Mouse (Mus musculus) telencephalon, adult 2 months (tissue): ENCODE results near the gene Ikzf5.

Experiments
- DNase-seq: peaks from one replicate; pipeline ENCODE4 v3.0.0-alpha.2; 2011; ENCODE audit warnings: low read depth, low spot score

Gene Ikzf5

DNA sequence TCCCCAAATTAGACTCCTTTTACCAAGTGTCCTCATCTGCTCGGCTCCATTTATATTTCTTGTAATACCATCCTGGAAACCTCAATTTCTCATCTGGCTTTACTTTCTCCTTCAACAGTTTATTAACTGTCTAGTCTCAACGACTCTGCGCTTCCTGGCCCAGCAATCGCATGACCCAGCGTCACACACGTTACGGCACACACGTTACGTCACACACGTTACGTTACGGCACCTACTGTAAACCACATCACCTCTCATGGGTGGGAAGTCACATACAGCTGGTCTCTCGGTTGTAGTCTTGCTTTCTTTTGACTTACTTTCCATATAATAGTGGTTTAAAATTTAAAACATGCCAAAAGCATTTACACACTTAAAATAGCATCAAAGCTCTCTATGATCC lies 54.2 kb downstream of the Ikzf5 start:
- DNase-seq = no peak

DNA sequence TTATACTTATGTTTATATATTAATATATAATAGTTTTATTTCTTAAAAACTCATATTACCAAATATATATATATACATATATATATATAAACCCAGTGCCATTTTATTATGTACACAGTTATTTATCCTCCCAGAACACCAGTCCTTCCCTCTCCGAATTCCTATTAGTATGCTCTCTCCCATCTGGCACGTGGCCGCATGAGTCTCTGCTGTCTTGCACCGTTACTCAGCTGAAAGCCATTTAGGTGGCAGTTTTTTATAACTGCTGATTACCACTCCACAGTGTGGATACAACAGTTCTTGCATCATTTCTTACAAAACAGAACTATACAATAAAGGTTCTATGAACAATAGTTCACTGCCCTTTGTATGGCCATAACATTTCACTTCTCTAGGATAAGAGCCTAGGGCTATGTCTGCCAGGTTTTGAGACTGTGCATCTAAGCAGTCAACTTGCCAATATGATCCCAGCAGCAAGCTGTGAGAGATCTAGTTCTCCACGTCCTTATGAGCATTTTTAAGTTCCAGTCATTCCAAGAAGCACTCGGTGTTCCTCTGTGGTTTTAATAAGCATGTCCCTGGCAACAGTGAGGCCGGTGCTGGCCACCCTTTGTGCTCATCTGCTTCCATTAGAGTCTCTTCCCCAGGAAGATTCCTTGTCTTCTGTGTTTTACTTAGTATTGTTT lies 64.3 kb downstream of the Ikzf5 start:
- DNase-seq = no peak
